Mouse (Mus musculus): ENCODE measurements around the gene Rnf7.
A peak's percentile ranks its signal among the peaks of the same experiment; 100 is the strongest.
"Not testable (repeated sequence)": the region's sequence is repeated elsewhere in the genome, so short reads cannot be mapped to it uniquely, and the experiment has no call there.

The Rnf7 gene

GRCm38 (mm10) chr9:96478071-96478888 is at the start of gene Rnf7:
Gene Rnf7 (minus strand): TSS chr9:96478675.
- DNase-seq = peak; percentile 99 to 100

DNA sequence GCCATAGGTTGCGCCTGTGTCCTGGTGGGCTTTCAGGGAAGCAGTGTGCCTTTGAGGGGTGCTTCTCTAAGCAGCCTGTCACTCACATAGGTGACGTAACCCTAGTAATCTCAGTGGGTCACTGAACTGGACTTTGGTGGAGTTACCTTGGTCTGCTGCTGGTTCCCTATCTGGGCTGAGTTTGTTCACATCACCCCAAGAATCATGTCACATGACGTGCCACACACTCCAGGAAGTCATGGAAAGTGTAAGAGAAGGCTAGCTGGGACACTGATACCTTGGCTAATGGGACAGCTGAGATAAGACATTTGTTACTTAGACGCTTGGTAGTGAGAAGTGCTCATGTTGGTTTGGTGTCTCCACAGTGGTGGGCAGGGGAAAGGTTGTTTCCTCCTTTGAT is 47.5 kb upstream of the Rnf7 start:
- DNase-seq = no peak

DNA sequence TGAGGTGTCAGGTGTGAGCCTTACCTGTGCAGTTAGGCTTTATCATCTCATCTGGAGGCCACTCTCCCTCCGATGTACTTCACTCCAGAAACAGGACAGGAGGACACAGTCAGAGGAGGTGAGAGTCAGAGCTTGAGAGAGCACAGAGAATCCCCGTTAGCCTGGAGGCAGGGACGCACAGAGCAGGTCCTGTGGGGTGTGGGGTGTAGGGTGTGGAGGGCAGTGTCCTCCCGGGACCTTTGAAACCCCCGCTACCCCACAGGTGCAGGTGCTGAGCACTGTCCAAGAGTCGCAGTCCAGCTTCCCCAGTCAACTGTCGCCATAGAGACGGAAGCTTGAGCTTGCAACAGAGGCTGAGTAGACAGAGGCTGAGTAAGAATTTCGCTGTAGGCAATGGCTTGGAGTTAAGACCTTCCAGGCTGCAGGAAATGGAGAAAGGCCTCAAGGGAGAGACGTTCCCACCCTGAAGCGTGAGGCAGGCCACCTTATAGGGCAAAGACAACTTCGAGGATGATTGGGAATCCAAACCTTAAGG is 46.6 kb upstream of the Rnf7 start, which contains the start of gene Gm28729:
Gene Gm28729 (minus strand): TSS at position 293 of the 535 bp plus-strand sequence.
- no peak for DNase-seq

DNA sequence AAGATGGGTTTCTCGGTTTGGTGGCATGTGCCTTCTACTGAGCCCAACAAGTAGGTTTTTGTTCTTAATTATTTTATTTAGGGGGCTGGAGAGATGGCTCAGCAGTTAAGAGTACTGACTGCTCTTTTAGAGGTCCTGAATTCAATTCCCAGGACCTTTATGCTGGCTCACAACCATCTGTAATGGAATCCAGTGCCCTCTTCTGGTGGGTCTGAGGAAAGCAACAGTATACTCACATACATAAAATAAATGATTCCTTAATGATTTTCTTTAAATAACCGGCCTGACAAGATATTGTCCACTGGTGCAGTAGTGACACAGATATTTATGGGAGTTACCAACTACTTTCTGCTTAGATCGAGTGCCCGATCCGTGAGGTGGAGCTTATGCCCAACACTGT is 44.7 kb upstream of the Rnf7 start:
- no peak for DNase-seq

- DNase-seq = not testable (repeated sequence)
These were observed 43.1 kb upstream of the Rnf7 start for GRCm38 (mm10) chr9:96521574-96521973.

- no peak for DNase-seq
These were observed 39.0 kb upstream of the Rnf7 start for GRCm38 (mm10) chr9:96517429-96517828.

- DNase-seq = no peak
These were observed 38.3 kb upstream of the Rnf7 start for GRCm38 (mm10) chr9:96516806-96517205.

DNA sequence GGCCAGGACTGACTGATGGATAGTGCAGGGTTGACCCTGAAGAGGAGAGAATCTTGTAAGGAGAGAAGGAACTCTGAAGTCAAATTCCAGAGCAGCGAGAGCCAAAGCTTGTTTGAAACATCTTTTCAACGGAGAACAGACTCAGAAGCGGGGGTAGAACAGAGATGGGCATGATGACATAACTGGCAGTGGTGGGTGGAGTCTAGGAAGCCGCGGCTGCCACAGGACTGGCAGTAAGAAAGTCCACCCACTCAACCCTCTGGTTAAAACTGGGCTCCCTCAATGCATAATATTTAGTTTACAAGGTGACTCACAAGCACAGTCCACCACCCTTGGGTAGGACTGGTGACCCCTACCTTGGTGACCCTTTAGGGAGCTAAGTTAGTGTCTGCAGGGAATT is 37.3 kb upstream of the Rnf7 start:
- no peak for DNase-seq

- no peak for DNase-seq
These were observed 35.8 kb upstream of the Rnf7 start for GRCm38 (mm10) chr9:96514278-96514677.

GRCm38 (mm10) chr9:96506011-96506498 is 27.6 kb upstream of the Rnf7 start:
- peak; percentile 47 to 56 for DNase-seq

- DNase-seq = no peak
These were observed 26.7 kb upstream of the Rnf7 start for GRCm38 (mm10) chr9:96505156-96505555.

GRCm38 (mm10) chr9:96504116-96504895 is 25.8 kb upstream of the Rnf7 start:
- DNase-seq = no peak

DNA sequence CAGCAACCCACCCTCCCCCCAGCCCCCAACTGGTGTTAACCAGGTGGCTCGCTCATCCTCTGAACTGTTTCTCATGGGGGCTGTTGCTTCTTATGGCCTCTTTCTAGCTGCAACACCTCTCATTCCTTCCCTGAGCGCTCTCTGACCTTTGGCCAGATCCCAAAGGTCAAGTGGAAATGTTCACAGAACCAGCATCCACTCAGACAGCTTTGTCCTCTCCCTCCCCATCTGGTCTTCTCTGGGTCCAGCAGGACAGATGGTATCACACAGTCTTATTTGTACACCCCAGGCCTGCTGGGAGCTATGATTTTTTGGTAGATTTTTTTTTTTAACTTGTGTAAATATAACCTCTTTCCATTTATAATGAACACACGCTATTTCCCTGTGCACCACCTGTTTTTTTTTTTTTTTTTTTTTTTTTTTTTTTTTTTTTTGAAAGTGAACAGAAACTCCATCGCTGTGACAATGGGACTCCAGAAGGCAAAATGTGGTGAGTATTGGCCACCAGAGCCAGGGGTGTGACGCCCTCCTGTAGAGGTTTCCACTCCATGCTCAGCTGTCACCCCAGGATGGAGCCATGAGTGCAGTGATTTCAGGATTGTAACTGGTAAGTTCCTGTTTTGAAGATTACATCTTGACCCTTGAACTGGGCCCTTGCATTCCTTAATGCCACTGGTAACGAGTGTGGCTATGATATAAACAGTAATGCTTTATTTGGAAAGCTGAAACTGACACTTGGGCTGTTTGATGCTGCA is 24.6 kb upstream of the Rnf7 start:
- peak in 1 of 2 experiments; percentile 54 for DNase-seq

DNA sequence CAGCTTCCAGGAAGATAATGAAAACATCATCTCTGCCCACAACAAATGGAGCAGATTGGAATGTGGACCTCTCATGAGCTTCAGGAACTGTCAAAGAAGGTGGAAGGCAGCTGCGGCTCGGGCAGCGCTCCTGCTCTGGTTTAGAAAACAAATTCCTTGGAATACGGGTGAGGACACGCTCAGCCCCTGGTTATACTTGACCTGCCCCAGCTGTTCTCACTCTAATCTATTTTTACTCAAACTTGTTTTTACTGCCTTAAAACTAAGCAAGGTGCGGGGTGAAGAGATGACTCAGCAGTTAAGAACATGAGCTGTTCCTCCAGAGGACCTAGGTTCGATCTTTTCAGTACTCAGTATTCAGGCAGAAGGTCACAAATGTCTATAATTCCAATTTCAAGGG is 22.7 kb upstream of the Rnf7 start:
- no peak for DNase-seq

GRCm38 (mm10) chr9:96493212-96493611 is 14.7 kb upstream of the Rnf7 start:
- DNase-seq = no peak

GRCm38 (mm10) chr9:96491810-96492209 is 13.3 kb upstream of the Rnf7 start:
- DNase-seq = peak in 1 of 2 experiments; percentile 79

- DNase-seq = not testable (repeated sequence)
These were observed 9.4 kb upstream of the Rnf7 start for GRCm38 (mm10) chr9:96487869-96488268.

DNA sequence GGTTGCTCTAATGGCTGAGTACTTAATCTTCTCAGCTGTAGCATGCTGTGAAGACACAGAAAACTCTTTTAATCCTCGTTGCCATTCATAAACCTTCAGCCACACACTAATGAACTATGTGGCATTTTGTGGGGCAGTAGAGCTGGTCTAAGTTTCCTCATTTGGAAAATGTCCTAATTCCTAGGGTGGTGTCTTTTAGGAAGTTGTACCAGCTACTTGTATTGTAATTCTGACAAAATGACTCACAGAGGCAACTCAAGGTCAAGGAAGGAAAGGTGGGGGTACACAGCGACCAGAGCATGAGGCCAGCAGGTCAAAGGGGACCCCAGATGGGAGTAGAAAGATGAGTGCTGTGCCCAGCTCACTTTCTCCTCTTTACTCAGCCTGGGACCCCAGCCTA is 5.2 kb upstream of the Rnf7 start:
- DNase-seq = no peak

DNA sequence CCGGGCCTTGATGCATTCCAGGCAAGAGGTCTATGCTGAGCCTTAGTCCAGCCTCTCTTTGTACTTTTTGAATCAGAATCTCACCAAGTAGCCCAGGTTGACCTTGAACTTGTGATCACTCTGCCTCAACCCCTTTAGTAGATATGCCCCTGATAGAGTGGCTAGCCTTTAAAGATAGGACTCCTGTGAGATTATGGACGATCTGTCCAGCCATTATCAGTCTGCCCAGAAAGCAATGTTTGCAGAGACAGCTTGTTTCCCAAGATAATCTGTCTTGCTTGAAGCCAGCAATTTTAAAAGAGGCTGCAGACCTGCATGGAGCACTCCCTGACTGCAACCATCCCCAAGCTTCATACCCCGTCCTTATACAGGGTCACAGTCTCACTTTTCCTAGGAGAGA is 4.6 kb upstream of the Rnf7 start:
- DNase-seq = no peak

GRCm38 (mm10) chr9:96472356-96472755 is 6.1 kb downstream of the Rnf7 start:
- DNase-seq = no peak

- DNase-seq = not testable (repeated sequence)
These were observed 6.8 kb downstream of the Rnf7 start for GRCm38 (mm10) chr9:96471681-96472080.

- DNase-seq = no peak
These were observed 8.1 kb downstream of the Rnf7 start for GRCm38 (mm10) chr9:96470266-96470974.
